Mouse (Mus musculus) mammary gland, adult 2 months (tissue): ENCODE data around the gene Stub1. TPM values are rescaled to one million over a fixed set of nuclear protein-coding genes. Genes with fewer than 3 reads are reported as not detected.

ENCODE experiments used
- polyA plus RNA-seq: library from polyadenylated mRNA; depleted of rRNA; stranded (reverse); fragments of >200 nt; gene quantifications from 2 replicates; pipeline ENCODE4 v1.2.3, GENCODE M21; 2012; ENCODE audit warnings: low replicate concordance; rRNA removed

Gene Stub1
- polyA plus RNA-seq, 1 experiment: 122 TPM

Other genes with a start within 250 kb of the Stub1 start
- not detected in 2 replicates for gene Gng13, start 116.2 kb downstream of the Stub1 start, polyA plus RNA-seq
- gene Chtf18, start 106.0 kb downstream of the Stub1 start, polyA plus RNA-seq: 4.7 and 6.1 TPM in 2 replicates
- 41.7 and 54.2 TPM in 2 replicates for gene Rpusd1, start 105.7 kb downstream of the Stub1 start, polyA plus RNA-seq
- 0.14 and 0.17 TPM in 2 replicates for gene Mslnl, start 97.4 kb downstream of the Stub1 start, polyA plus RNA-seq
- 0.10 and 0.33 TPM in 2 replicates for gene Msln, start 79.0 kb downstream of the Stub1 start, polyA plus RNA-seq
- gene Narfl, start 59.6 kb downstream of the Stub1 start, polyA plus RNA-seq: 20.4 and 28.7 TPM in 2 replicates
- 36.0 and 41.6 TPM in 2 replicates for gene Haghl, start 47.7 kb downstream of the Stub1 start, polyA plus RNA-seq
- not detected in 2 replicates for gene Ccdc78, start 46.8 kb downstream of the Stub1 start, polyA plus RNA-seq
- 114 and 133 TPM in 2 replicates for gene Fam173a, start 40.5 kb downstream of the Stub1 start, polyA plus RNA-seq
- gene AC134908.4, start 37.7 kb downstream of the Stub1 start, polyA plus RNA-seq: 0.88 TPM in 1 of 2 replicates, not detected in the other
- 35.1 and 74.2 TPM in 2 replicates for gene Metrn, start 36.3 kb downstream of the Stub1 start, polyA plus RNA-seq
- gene Fbxl16, start 24.3 kb downstream of the Stub1 start, polyA plus RNA-seq: 0.97 and 1.1 TPM in 2 replicates
- 41.0 and 41.4 TPM in 2 replicates for gene Wdr24, start 9.8 kb downstream of the Stub1 start, polyA plus RNA-seq
- gene Jmjd8, start 4.5 kb downstream of the Stub1 start, polyA plus RNA-seq: 56.2 and 97.4 TPM in 2 replicates
- gene Rhbdl1, start 3.9 kb upstream of the Stub1 start, polyA plus RNA-seq: 44.8 and 79.9 TPM in 2 replicates
- 63.0 and 78.8 TPM in 2 replicates for gene Gm20683, start 8.4 kb upstream of the Stub1 start, polyA plus RNA-seq
- 85.6 and 87.3 TPM in 2 replicates for gene Rhot2, start 11.4 kb upstream of the Stub1 start, polyA plus RNA-seq
- 34.5 and 41.1 TPM in 2 replicates for gene Wdr90, start 28.1 kb upstream of the Stub1 start, polyA plus RNA-seq
- 102 and 244 TPM in 2 replicates for gene Mcrip2, start 35.4 kb upstream of the Stub1 start, polyA plus RNA-seq
- gene Mettl26, start 41.7 kb upstream of the Stub1 start, polyA plus RNA-seq: 71.6 and 142 TPM in 2 replicates
- 0.98 and 1.3 TPM in 2 replicates for gene Wfikkn1, start 47.5 kb upstream of the Stub1 start, polyA plus RNA-seq
- gene Rab40c, start 86.3 kb upstream of the Stub1 start, polyA plus RNA-seq: 36.1 and 46.6 TPM in 2 replicates
- 132 and 209 TPM in 2 replicates for gene Pigq, start 111.5 kb upstream of the Stub1 start, polyA plus RNA-seq
- gene Nhlrc4, start 111.6 kb upstream of the Stub1 start, polyA plus RNA-seq: not detected in 2 replicates
- gene A930017K11Rik, start 119.2 kb upstream of the Stub1 start, polyA plus RNA-seq: 0.05 TPM in 1 of 2 replicates, not detected in the other
- 36.5 and 53.9 TPM in 2 replicates for gene Capn15, start 152.4 kb upstream of the Stub1 start, polyA plus RNA-seq
- gene Rab11fip3, start 236.2 kb upstream of the Stub1 start, polyA plus RNA-seq: 27.5 and 39.5 TPM in 2 replicates